Mouse (Mus musculus) layer of hippocampus, postnatal 25 days (tissue): Measurements from ENCODE around the gene Gm12789. TPM values are rescaled to one million over a fixed set of nuclear protein-coding genes. Genes with fewer than 3 reads are reported as not detected.
A peak's percentile ranks its signal among the peaks of the same experiment; 100 is the strongest.
"Not testable (repeated sequence)": the region's sequence is repeated elsewhere in the genome, so short reads cannot be mapped to it uniquely, and the experiment has no call there.

ENCODE experiments used
- DNase-seq, 2 experiments: peaks; one replicate each; pipeline ENCODE4 v3.0.0; 2022; ENCODE audit warnings: mixed read lengths in 2 of 2, low spot score in 1 of 2; ENCODE audit errors: extremely low spot score in 1 of 2
- total RNA-seq, 2 experiments: library from RNA; stranded (reverse); gene quantifications; 2 replicates each; pipeline ENCODE4 v1.2.3; 2021

Gm12789 gene
- not detected for total RNA-seq

DNA sequence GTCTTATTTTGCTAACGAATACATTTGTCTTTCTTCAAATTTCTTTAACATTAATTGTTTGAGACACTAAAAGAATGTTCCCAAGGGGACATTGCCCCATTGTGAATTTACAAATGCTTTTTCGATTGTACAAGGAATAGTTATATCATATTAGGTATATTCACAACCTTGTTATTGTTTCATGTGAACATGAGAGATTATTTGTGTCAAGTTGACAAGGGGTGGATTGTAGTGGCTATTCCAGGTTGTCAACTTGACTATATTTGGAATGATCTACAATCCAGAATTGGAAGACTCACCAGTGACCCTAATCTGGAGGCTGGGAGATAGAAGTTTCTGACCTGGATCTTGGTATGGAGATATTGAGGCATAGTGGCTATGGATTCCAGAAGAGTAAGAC lies at the start of gene Gm12789:
Gene Gm12789 (plus strand): TSS at position 301 of the 400 bp plus-strand sequence.
- DNase-seq: not testable (repeated sequence)

DNA sequence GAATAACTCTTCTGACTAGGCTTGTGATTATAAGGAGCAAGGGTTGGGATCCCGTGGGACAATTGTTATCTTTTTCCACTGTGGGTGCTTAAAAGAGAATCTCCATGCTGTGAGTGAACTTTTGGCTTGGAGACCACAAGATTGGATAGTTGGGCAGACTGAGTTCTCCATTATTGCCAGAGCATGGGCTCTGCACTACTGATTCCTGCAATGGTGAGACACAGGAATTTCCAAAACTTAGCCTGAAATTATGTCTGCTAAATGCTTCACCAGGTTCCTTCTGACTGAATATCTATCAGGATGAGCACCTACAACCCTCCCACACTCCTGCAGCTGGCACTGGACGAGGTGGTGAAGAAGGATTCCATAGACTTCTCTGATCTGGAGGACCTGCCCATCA lies 46.3 kb upstream of the Gm12789 start, which contains the start of gene Gm12794:
Gene Gm12794 (plus strand): TSS at position 301 of the 400 bp plus-strand sequence.
- not testable (repeated sequence) for DNase-seq

DNA sequence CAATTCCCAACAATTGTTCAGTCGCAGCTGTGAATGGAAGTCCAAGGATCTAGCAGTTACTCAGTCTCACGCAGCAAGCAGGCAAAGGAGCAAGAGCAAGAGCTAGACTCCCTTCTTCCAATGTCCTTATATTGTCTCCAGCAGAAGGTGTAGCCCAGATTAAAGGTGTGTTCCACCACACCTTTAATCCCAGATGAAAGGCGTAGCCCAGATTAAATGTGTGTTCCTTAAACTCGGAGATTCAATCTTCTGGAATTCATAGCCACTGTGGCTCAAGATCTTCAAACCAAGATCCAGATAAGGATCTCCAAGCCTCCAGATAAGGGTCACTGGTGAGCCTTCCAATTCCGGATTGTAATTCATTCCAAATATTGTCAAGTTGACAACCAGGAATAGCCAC lies 5.5 kb upstream of the Gm12789 start, which contains the start of gene Gm12790:
Gene Gm12790 (minus strand): TSS at position 101 of the 400 bp plus-strand sequence.
- not testable (repeated sequence) for DNase-seq

- no peak for DNase-seq
Measured at GRCm38 (mm10) chr4:101985678-101986077, 748 bp upstream of the Gm12789 start.

- no peak for DNase-seq
Measured at GRCm38 (mm10) chr4:101997426-101997825, 11.0 kb downstream of the Gm12789 start.

DNA sequence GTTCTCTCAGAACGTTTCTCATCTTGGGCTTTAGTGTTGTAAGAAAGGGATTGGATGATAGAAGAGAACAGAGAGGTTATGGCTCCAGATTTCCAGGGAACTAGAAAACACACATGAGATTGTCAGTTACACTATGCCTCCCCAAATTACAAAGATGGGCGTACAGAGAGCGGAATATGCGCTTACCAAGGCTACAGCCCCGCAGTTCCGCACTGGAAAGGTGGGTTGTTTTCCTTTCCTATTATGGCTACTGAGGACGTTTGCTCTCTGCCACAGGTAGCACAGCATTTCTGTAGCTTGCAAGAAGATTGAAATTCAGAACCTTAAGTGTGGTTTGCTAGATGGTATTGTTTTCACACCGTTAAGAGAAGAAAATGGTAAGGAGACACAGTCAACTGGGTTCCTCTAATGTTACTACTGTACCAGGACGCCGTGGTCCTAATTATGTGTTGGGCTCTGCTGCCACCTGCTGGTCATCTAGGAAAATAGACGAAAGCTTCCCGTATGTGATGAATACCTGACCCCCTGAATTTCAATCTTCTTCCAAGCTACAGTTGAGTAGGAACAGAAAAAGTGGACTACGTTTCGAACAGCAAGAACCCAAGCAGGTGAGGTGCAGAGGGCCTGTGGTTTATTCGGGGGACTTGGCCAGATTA lies 12.0 kb downstream of the Gm12789 start:
- peak; percentile 58 to 87 for DNase-seq

DNA sequence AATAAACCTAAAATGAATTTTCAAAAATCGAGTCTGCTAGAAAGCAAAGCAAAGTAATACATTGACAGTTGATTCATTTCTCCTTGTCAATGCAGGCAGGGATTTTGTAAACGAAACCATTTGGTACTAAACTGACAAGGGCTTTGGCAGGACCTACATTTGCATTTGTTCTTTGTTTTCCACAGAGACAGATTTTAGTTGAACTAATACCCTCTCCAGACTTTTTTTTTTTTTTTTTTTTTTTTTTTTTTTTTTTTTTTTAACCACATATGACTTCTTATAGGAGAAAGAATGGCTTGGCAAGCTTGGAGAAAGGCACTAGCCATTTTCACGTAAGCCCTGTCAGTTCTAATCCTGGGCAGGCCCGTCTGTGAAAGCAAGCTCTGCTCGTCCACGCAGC lies 40.2 kb downstream of the Gm12789 start:
- no peak for DNase-seq

Other genes starting within 250 kb of the Gm12789 start
- gene B020004J07Rik, start 142.6 kb upstream of the Gm12789 start, total RNA-seq: not detected
- not detected for gene C130073F10Rik, start 92.8 kb upstream of the Gm12789 start, total RNA-seq
- gene Gm12800, start 77.5 kb upstream of the Gm12789 start, total RNA-seq: not detected
- not detected for gene Gm12794, start 46.2 kb upstream of the Gm12789 start, total RNA-seq
- gene Gm12790, start 5.6 kb upstream of the Gm12789 start, total RNA-seq: not detected
- gene Pde4b, start 100.9 kb downstream of the Gm12789 start, total RNA-seq: 10 to 100 TPM; 65.7 TPM